Mouse (Mus musculus) heart, adult 2 months (tissue): ENCODE results near the gene Fam162a.

Source experiments
- CTCF ChIP-seq: fragments of 200-600 bp; IDR thresholded peaks from 2 replicates; pipeline ENCODE4 v1.8.1; 2022; ENCODE audit warnings: antibody characterized with exemption, mild to moderate bottlenecking, moderate library complexity
- POLR2A ChIP-seq: fragments of 200-500 bp; IDR thresholded peaks from 2 replicates; pipeline ENCODE4 v1.6.1; 2011; ENCODE audit warnings: mild to moderate bottlenecking, low read depth, low read length, control low read depth; ENCODE audit not compliant: insufficient read depth

DNA sequence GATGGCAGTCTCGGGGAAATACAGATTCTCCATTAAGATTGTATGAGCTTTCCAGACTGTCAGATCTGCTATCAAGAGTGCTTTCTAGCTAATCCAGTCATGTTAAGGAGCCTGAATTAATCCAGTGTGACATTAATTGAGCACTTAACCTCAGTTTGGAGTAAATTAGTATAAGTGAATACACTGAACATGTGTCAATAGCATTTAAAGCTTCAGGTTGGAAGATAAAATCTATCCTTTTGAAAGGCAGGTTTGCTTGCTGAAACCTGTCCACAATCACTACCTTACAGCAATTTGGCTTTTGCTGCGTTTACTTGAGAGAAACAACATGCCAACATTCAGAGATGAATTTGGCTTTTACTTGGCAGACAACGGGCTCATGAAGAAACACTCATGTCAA is 22.7 kb upstream of the Fam162a start:
- TF ChIP-seq POLR2A (no peak), CTCF (no peak)
